8 mouse cellular contexts compared by ENCODE assay signal in the genomic region with DNA sequence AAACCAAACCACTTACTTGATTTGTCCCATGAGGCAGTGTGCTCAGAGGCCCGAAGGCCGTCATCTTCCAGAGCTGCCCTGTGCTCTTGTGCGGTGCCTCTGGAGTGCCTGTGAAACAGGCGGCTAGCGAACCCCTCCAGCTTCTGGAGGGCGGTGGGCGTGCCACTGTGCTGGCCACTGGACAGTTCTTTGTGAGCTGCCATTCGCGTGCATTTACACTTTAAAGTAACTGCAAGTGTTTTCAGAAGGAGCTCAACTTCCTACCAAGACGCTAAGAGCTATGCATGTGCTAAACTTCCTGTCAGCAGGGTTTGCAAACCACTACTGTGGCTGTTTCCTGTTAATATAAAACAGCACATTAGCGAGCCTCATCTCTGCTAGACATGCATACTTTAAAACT. TPM values are rescaled to one million over a fixed set of nuclear protein-coding genes. Genes with fewer than 3 reads are reported as not detected.
DNase-seq lines count a peak whose midpoint lies in the region; ATAC-seq and TF ChIP-seq lines count a peak whose summit lies in the region.

No protein-coding gene starts in this region.

- H3K4me3 ChIP-seq in layer of hippocampus, adult 2 months: peak overlapping the region; percentile 14; the same call in 1 of the 2 replicates
- no peak overlapping the region for H3K4me3 ChIP-seq in hindbrain, embryonic 11.5 days (ENCODE audit: low read depth, low read length)
- no peak overlapping the region for H3K4me3 ChIP-seq in limb, embryonic 14.5 days (replicated peaks; ENCODE audit: low read length)
- H3K4me3 ChIP-seq in midbrain, embryonic 16.5 days (ENCODE audit: low read depth, low read length): no peak overlapping the region

- DNase-seq in layer of hippocampus, adult 2 months (ENCODE audit: low spot score in 2 of 2): no peak
- DNase-seq in layer of hippocampus, postnatal 10 days (ENCODE audit: low spot score in 2 of 2): no peak
- DNase-seq in hindbrain, embryonic 11.5 days (ENCODE audit: low spot score): peak; percentile 37
- peak; percentile 31 for DNase-seq in limb, embryonic 14.5 days (ENCODE audit: low spot score)
- no peak for DNase-seq in right cerebral cortex, adult 2 months (ENCODE audit: low spot score in 2 of 2)
- no peak for DNase-seq in right cerebral cortex, postnatal 4 days

- H3K36me3 ChIP-seq in hindbrain, embryonic 11.5 days (ENCODE audit: control insufficient read depth, insufficient read depth, low read length): no peaks in the 10 kb centered on the region
- H3K36me3 ChIP-seq in limb, embryonic 14.5 days (ENCODE audit: control insufficient read depth, insufficient read depth, low read length): no peaks in the 10 kb centered on the region
- H3K36me3 ChIP-seq in midbrain, embryonic 16.5 days (ENCODE audit: control insufficient read depth, insufficient read depth, low read length): no peaks in the 10 kb centered on the region

- H3K9me3 ChIP-seq in hindbrain, embryonic 11.5 days (ENCODE audit: control insufficient read depth, low read length): no peaks in the 10 kb centered on the region
- H3K9me3 ChIP-seq in limb, embryonic 14.5 days (ENCODE audit: control insufficient read depth, low read length): no peaks in the 10 kb centered on the region
- H3K9me3 ChIP-seq in midbrain, embryonic 16.5 days (replicated peaks; ENCODE audit: control insufficient read depth, low read length, poor library complexity, severe bottlenecking): no peaks in the 10 kb centered on the region

- H3K27me3 ChIP-seq in hindbrain, embryonic 11.5 days (ENCODE audit: control insufficient read depth, insufficient read depth, low read length): no peaks in the 10 kb centered on the region
- H3K27me3 ChIP-seq in limb, embryonic 14.5 days (ENCODE audit: control insufficient read depth, insufficient read depth, low read length): no peaks in the 10 kb centered on the region
- no peaks in the 10 kb centered on the region for H3K27me3 ChIP-seq in midbrain, embryonic 16.5 days (ENCODE audit: control insufficient read depth, insufficient read depth, low read depth, low read length)

- H3K4me1 ChIP-seq in hindbrain, embryonic 11.5 days (replicated peaks; ENCODE audit: control insufficient read depth, insufficient read depth, low read length): no peaks in the 10 kb centered on the region
- peaks cover 8% of the 10 kb centered on the region for H3K4me1 ChIP-seq in limb, embryonic 14.5 days (ENCODE audit: control insufficient read depth, insufficient read depth, low read length)
- H3K4me1 ChIP-seq in midbrain, embryonic 16.5 days (ENCODE audit: control insufficient read depth, insufficient read depth, low read length): peaks cover 14% of the 10 kb centered on the region

- TF ChIP-seq POLR2A in limb, embryonic 14.5 days (IDR thresholded peaks at IDR 0.05; ENCODE audit: borderline replicate concordance, extremely low read depth, insufficient read depth, insufficient read length): no peak

- no peak for TF ChIP-seq CTCF in layer of hippocampus, adult 2 months (conservative IDR thresholded peaks at IDR 0.05)

- peak; percentile 44; the same call in 1 of the 2 replicates for ATAC-seq in erythroblast, adult 5-6 weeks (replicated peaks; ENCODE audit: low FRiP score, poor library complexity, severe bottlenecking)
- no peak for ATAC-seq in hindbrain, embryonic 11.5 days (ENCODE audit: low FRiP score)
- no peak for ATAC-seq in limb, embryonic 14.5 days (ENCODE audit: low FRiP score, low read depth)
- no peak for ATAC-seq in midbrain, embryonic 16.5 days

- WGBS in hindbrain, embryonic 11.5 days: 15% methylated on average over 11 of the region's 11 CpGs
- WGBS in limb, embryonic 14.5 days: 6% methylated on average over 11 of the region's 11 CpGs
- WGBS in midbrain, embryonic 16.5 days: 20% methylated on average over 11 of the region's 11 CpGs

- 0 out of 2 replicates have a peak overlapping the region, but pooled peaks have one; percentile 17 for H3K4me2 ChIP-seq in hindbrain, embryonic 11.5 days (replicated peaks; ENCODE audit: low read depth, low read length)
- peak overlapping the region; percentile 37 for H3K4me2 ChIP-seq in limb, embryonic 14.5 days (replicated peaks; ENCODE audit: low read depth, low read length, severe bottlenecking)
- 0 out of 2 replicates have a peak overlapping the region, but pooled peaks have one; percentile 5 for H3K4me2 ChIP-seq in midbrain, embryonic 16.5 days (ENCODE audit: low read length)

- H3K9ac ChIP-seq in hindbrain, embryonic 11.5 days (ENCODE audit: low read depth, low read length): no peak overlapping the region
- H3K9ac ChIP-seq in limb, embryonic 14.5 days (ENCODE audit: low read depth, low read length, severe bottlenecking): peak overlapping the region; percentile 46
- no peak overlapping the region for H3K9ac ChIP-seq in midbrain, embryonic 16.5 days (ENCODE audit: low read depth, low read length)

- H3K27ac ChIP-seq in layer of hippocampus, adult 2 months: 0 out of 2 replicates have a peak overlapping the region, but pooled peaks have one; percentile 28
- H3K27ac ChIP-seq in hindbrain, embryonic 11.5 days (ENCODE audit: low read depth, low read length): no peak overlapping the region
- no peak overlapping the region for H3K27ac ChIP-seq in limb, embryonic 14.5 days (replicated peaks; ENCODE audit: low read depth, low read length)
- H3K27ac ChIP-seq in midbrain, embryonic 16.5 days (ENCODE audit: low read length): no peak overlapping the region

RNA-seq across cellular contexts. Expression of gene Prkacb, which starts 31.7 kb away (rescaled TPM):
- total RNA-seq in layer of hippocampus, adult 2 months (2021): 100 to 1,000 TPM; 244 to 252 TPM
- 100 to 1,000 TPM; 249 to 257 TPM for total RNA-seq in layer of hippocampus, postnatal 10 days (2021)
- total RNA-seq in erythroblast, adult 5-6 weeks (2015; ENCODE audit: low replicate concordance): 12.7 and 15.0 TPM in 2 replicates
- 11.0 and 12.8 TPM in 2 replicates for total RNA-seq in erythroblast, adult 5-6 weeks (2017; ENCODE audit: low replicate concordance)
- 64.8 and 70.8 TPM in 2 replicates for polyA plus RNA-seq in hindbrain, embryonic 11.5 days (2014; fragmentation: Nextera tagmentation; extraction: Ambion mirVana)
- polyA plus RNA-seq in limb, embryonic 14.5 days (2012; rRNA removed): 45.4 and 47.9 TPM in 2 replicates
- 66.3 and 75.4 TPM in 2 replicates for polyA plus RNA-seq in limb, embryonic 14.5 days (2014; fragmentation: Nextera tagmentation; extraction: Ambion mirVana)
- 218 and 228 TPM in 2 replicates for polyA plus RNA-seq in midbrain, embryonic 16.5 days (2015; fragmentation: Nextera tagmentation; extraction: Ambion mirVana)

Comparison
In these comparisons a context has a peak if more than half of its experiments do, and no peak if none do; other contexts are left out.
1. DNase-seq: peak in hindbrain, embryonic 11.5 days (single experiment) and limb, embryonic 14.5 days (single experiment); none in layer of hippocampus, adult 2 months (0 of 2), layer of hippocampus, postnatal 10 days (0 of 2), right cerebral cortex, adult 2 months (0 of 2) and right cerebral cortex, postnatal 4 days (single experiment).
2. RNA of gene Prkacb, which starts 31.7 kb away (total RNA-seq): 249 to 257 TPM in layer of hippocampus, postnatal 10 days and 244 to 252 TPM in layer of hippocampus, adult 2 months; 11.0 to 15.0 TPM in erythroblast, adult 5-6 weeks; every median in the first group is over 10 times any median in the second.
3. Peak in every context shown above with its lines, with median percentiles within 50 percentile points of each other: H3K4me2 ChIP-seq.